Mouse (Mus musculus): ENCODE results near the gene Slc35b3. TPM values are rescaled to one million over a fixed set of nuclear protein-coding genes. Genes with fewer than 3 reads are reported as not detected.

The Slc35b3 gene
- 10 to 100 TPM; 19.2 to 20.6 TPM for total RNA-seq (2023)

GRCm38 (mm10) chr13:38960063-38961050 lies at the start of gene Slc35b3:
TSS of gene Slc35b3 (minus strand) at chr13:38960875.

